Mouse (Mus musculus): ENCODE results near the gene Dse.

Dse gene

DNA sequence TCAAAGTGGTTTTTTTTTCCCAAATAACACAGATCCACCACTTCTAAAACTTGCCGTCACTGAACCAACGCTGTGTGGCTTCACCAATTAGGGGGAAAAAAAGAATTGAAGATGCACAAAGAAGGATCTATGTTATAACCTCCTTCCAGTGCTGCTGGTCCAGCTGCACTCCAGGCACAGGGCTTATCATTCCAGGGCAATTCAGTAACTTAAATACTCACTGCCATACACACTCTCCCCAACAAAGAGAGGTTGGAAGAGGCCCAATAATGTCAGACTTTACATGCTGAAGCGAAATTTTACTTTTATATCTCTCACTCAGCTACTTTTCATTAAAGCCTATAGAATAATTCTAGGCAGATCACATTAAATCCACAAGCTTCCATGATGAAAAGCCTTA, 8.9 kb downstream of the Dse start:
- no peak for DNase-seq (ENCODE audit: low spot score in 2 of 2)

DNA sequence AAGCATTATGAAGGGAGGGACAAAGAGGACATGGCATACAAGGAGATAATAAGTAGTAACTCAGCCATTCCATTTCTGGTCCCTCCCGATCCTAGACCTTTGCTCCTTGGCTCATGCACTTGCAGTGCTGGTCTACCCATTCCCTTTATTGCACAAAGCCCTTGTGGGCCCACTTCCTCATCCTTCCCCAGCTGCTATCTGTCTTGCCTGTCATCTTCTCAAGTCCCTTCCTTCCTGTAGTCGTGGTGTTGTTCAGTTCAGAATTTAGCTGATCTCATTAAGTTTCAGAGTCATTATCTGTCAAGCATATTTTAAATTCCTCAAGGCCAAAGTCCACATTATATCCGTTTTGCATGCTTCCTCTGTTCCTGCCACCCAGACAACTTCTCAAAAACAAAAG, 9.5 kb downstream of the Dse start:
- DNase-seq (ENCODE audit: low spot score in 2 of 2) = no peak

DNA sequence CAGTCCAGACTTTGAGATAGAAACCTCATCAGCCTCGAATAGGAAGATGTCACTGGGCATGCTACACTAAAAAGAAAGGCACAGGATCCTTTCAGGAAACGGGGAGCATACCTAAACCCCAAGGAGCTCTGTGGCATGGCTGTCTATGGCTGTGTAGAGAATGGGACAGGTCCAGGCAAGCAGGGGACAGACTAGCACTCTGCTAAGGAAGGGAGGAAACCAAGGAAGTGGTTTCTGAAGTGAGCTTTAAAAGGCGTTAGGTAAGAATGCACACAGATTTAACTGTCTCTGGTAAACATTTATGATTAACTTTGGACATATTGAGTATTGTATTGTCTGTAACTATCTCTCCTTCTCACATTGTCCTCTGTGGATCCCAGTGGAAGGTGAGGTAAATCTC, 10.2 kb downstream of the Dse start:
- DNase-seq (ENCODE audit: low spot score in 2 of 2) = no peak

DNA sequence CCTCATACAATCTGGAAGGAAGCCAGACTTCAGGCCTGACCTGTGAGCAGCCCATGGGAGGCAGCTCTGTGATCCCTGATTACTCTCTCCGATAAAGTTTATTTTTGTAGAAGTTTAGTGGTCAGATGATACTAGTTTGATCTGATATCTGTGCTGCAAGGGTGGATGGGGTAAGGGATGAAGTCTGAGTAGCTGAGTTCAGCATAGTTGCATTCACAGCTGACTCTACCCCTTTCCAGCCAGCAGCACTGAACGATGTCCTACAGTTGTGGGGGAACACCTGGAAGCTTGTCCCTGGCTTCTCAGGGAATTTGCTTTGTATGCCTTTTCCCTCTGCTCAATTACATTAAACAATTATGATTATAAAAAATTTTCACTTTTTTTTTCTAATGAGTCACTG, 12.6 kb downstream of the Dse start:
- no peak for DNase-seq (ENCODE audit: low spot score in 2 of 2)

DNA sequence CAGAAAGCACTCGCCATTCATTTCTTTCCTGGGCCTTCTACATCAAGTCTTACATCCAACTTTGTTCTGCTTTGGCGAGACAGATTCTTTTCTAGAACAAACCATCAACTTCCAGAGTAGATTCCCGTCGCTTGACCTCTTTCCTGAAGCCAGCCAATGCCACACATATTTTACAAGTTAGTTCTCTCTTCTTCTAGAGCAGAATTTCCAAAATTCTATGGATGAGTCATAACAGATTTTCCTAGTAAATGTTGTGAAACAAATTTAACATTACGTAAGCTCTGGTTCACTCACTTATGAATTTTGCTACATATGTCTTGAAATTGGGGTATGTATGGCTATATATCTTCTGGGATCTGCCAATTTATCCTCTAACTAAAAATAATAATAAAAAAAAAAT, 13.0 kb downstream of the Dse start:
- DNase-seq (ENCODE audit: low spot score in 2 of 2) = no peak

DNA sequence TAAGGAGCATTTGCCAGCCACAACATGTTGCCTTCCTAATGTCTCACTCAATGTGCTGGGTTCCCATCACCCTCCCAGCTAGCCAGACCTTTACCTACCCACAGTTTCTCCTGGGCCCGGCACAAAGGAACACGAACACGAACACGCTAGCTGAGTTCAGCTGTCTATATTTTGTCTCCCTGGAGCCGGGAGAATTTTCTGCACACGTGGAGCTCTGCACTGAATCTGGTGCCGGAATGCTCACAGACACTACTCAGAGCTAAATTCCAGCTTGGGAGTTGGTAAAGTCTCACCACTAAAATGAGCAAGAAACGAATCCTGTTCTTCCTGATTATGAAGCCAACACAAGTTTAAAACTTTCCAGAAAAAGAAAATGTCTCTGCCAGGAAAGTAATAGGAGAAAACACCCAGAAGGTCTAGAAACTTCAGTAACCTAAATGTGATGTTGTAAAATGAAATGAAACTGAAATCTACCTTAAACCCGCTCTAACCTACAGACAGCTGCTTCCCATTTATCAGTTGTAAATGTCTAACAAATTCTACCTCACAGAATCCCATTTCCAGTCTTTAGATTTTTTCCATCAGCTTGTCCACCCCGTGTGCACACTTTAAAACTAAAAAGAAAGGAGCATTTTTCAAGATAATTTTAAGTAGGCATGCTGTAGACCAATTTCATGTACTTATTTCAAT, 20.8 kb downstream of the Dse start:
- no peak for DNase-seq (ENCODE audit: low spot score in 2 of 2)

DNA sequence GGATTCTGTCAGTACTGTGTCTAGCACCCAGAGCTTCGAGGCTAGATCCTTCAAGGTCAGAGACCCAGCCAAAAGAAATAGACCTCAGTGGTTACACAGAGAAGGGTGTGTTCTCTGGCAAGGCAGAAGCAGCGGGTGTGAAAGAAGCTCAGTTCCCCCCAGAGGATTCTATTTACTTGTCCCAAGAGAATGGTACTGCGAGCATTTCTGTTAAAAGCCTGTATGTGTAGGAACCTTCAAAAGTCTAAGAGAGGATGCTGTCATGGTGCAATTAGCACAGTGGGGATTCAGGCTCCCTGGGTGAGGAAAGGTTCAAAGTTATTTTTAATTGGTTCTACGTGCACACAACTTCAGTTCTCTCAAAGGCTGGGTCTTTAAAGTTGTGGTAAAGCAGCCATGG, 22.0 kb downstream of the Dse start:
- peak in 1 of 2 experiments; percentile 3 for DNase-seq (ENCODE audit: low spot score in 2 of 2)

DNA sequence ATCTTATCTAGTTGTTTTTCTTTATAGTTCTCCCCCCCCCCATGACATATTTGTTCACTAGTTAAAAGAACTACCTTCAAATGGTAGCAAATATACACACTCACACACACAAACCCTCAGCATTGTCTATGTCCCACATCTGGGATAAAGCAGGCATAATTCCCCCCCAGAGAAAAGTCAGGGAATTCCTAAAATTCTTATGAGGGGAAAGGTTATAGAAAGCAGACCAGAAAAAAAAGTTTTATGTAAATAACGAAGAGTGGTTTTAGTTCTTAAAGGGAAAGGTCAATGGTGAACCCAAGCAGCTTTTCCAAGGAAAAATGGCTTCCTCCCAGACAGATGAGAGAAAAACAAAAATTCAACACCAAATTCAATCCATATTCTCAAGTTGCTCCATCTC, 22.6 kb downstream of the Dse start:
- no peak for DNase-seq (ENCODE audit: low spot score in 2 of 2)

DNA sequence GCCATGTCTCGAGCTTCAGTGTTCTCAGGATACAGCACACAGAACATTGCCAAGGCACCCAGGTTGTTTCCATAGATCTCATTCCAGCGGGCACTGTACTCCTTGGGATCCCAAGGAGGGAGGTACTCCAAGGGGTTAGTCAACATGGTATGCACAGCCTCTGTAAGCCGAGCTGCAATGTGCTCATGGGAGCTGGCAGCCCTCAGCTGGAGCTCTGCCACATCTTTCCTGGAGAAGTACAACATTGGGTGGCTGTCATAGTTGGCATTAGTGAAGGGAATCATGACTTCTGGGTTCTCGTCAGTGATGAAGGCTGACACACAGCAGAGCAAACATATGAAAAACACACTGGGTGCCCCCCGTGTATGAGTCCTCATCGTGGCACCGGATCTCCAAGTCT, 23.8 kb downstream of the Dse start:
- no peak for DNase-seq (ENCODE audit: low spot score in 2 of 2)

DNA sequence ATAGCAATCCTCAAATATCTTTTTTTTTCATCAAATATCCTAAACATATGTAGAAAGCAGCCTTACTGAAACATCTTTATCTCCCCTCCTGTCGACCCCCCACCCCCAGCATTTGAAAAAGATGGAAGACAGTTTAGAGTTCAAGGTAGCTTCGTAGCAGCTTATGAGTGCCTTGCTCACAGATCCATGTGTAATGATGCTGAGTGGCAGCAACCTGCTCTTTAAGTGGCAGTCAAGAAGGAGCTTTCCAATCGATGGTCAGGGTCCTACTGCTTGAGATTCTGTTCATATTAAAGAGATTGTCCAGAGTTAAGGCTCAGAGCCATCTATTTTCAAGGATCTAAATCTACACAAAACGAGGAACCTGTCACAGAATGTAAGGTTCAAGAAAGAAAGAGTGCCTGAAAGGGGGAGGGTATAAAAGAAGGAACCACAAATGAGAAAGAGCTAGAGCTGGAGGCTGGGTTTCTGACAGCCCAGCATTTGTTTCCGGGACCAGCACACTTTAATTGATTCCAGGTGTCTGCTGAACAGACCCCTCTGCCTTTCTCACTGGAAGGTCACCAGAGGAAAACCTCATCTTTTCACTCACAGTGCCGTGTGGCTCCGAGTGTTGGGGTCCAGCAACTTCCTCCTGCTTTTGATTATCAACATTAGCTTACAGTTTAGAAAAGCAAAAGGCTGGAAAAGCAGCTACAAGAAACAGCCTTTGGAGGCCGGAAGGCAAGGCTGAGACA, 31.5 kb downstream of the Dse start:
- DNase-seq (ENCODE audit: low spot score in 2 of 2) = no peak

DNA sequence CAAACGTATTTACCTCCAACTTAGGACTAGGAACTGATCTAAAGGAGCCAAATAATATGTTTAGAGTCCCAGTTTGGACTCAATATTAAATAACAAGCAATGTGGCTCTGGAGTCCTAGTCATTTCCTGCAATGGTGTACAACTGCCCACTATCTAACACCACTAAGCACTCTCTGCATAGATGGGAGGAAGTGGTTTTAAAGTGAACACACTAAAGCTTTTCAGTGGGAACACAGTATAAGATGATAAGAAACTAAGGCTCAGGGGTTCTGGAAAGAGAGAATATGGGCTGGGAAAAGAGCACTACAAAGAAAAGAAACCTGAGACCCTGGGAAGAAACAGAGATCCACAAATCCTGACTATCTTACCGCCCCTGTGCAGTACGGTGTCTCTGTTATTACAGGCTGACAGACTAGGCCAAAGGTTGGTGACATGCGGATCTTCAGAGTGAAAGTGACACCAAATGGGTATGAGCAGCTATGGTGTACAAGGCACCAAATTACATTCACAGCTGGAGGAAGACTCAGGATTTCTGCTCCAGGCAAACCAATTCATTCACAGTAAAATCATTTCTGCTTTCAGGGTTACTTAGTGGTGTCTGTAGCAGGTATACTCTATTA, 34.7 kb downstream of the Dse start:
- no peak for DNase-seq (ENCODE audit: low spot score in 2 of 2)

DNA sequence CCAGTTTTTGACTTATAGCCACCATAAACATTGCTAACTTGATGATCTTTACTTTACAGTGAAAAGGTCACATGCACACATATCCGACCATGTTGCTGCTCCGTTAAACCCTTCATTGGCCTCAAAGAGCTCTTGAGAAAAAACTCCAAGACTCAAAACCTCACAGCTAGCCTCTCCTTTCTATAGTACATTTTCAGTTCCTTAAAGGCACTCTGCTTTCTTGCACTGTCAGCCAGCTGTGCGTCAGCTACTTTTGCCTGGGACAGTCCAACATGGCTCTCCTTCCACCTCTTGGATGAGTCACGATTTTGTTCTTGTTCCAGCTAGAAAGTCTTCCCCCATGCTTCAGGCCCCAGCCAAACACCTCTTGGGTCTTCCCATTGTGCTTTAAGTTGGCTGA, 35.9 kb downstream of the Dse start:
- no peak for DNase-seq (ENCODE audit: low spot score in 2 of 2)

DNA sequence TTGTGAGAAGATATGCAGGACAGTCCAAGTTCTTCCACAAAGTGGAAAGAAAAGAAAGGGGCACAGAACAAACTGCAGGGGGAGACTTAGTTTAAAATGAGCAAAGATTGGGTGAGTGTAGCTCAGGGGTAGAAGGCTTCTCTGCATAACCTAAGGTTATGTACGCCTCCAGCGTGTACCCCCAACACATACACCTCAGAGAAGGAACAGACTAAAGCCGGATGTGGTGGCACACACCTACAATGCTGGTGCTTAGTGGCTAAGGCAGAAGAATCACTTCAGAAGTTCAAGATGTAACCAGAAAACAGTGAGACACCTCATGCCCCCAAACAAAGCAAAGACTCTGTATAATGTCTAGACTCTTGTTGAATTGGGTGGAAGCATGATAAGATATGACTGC, 36.3 kb downstream of the Dse start:
- no peak for DNase-seq (ENCODE audit: low spot score in 2 of 2)

DNA sequence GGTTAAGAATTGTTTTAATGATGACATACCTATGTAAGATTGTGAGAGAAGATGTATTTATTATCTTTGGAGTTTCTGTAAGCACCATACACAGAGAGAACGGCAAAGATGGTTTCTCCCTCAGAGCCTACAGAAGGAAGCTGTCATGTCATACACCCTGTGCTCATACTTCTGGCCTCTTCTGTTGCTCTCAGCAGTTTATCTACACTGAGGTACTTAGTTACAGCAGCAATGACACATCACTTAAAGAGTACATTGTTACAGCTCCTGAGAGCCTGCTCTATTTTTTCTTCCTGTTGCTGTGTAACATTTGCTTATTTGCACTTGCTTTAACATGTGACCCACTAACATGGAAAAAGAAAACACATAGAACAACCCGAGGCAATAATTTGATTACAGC, 40.5 kb downstream of the Dse start:
- no peak for DNase-seq (ENCODE audit: low spot score in 2 of 2)

DNA sequence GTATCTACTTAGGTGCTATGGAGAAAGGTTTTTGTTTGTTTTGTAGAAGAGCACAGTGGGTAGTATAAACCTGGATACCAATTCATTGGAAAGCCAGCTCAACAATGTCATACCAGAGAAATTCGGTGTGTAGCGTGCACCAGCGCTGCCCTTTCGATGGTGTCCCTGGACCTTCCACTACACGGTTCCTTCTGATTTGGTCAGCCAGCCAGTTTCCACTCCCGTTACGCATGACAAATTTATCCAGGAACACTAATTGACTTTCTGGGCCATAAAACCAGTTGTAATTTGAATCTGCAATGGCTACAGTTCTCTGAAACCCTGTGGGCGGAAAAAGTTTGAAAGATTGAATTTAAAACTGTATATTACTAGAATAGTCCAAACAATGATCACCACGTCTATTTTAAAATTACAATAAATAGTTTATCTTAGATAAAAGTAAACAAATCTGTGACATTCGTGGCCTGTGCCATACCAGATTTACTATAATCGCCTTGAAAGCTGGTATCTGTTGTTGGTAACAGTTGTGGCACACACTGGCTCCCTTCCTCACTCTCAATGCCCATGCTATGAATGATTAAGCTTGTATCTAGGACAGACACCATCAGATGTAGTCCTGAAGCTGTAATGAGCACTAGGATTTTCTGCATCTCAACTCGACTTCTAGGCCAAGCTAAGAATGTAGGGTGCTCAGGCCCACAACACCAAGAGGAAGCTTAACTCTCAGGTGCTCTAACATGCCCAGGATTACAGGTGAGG, 51.5 kb downstream of the Dse start:
- no peak for DNase-seq (ENCODE audit: low spot score in 2 of 2)

DNA sequence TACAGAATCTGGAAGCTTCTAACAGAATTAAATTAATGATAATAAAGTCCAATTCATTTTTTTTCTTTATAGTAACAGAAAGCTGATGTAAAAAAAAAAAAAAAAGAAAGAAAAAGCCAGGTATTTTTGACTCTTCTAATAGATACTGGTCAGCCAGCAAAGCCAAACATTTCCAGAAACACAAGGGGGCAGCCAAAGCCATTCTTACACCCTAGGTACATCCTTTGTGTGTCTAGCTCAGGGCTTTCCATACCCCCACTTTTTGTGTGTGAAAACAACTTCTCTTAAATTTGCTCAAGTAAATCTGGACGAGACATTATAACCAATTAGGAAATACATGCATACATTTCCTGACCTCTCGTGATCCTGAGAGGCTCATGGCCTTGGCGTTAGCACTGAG, 55.7 kb downstream of the Dse start:
- no peak for DNase-seq (ENCODE audit: low spot score in 2 of 2)

DNA sequence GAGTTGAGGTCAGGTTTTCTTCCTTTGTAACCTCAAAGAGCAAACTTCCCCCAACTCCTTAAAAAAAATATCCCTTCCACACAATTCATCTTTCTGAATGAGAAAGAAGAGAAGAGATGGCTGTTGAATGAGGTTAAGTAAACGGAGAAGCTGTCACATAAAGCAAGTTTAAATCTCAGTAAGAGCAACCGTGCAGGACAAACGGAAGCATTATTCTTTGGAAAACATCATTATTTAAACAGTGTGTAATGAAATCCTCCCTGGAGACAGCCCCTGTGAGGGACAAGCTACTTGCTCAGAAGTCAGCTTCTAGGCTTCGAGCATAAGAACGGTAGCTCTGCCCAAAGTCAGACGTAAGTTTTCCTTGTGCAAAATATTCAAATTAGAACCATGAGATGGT, 57.1 kb downstream of the Dse start:
- DNase-seq (ENCODE audit: low spot score in 2 of 2) = no peak

DNA sequence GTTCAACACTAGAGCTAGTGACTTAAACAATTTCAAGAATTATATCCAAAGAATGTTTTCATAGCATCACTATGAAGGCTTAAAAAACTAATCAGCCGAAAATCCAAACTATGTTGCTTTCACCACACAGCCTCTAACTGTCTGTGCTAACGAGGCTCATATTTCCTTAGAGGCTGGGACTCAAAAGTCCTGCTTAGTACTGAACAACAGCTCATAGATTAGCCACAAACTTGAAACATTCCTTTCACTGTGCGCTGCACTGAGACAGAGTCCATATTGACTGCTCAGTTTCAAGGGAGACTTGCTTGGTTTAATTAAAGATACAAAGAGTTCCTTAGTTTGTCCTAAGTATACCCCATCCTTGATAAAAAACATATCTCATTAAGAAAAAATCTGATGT, 57.7 kb downstream of the Dse start:
- DNase-seq (ENCODE audit: low spot score in 2 of 2) = no peak

DNA sequence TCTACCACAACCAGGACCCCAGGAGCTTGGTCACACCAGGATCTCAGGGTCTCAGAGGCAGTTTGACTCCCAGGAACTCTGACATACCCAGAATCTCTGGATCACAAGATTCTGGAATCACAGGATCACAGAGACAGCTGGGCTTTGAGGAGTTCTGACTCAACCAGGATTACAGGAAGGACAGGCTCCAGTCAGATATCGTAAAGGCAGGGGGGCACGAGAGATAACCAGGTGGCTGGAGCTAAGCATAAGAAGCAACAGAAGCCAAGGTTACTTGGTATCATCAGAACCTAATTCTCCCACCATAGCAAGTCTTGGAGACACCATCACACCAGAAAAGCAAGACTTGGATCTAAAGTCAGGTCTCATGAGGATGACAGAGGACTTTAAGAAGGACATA, 65.8 kb downstream of the Dse start:
- no peak for DNase-seq (ENCODE audit: low spot score in 2 of 2)

DNA sequence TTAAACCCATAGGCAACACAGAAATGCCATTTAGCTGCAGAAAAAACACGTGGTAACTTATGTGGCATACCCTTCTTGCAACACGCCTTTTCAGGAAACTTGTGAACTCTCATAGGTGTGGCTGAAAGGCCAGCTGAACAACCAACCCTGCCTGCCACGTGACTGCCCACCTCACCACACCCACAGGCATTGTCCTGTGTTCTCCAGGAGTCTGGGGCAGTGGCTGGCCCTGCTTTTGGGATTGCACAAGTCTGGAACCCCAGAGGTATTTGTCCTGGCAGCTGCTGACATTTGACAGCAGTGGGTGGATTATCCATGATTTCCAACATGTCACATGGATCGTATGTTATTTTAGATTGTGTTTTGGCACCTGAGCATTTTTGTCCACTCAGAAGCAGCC, 67.7 kb downstream of the Dse start:
- DNase-seq (ENCODE audit: low spot score in 2 of 2) = no peak

DNA sequence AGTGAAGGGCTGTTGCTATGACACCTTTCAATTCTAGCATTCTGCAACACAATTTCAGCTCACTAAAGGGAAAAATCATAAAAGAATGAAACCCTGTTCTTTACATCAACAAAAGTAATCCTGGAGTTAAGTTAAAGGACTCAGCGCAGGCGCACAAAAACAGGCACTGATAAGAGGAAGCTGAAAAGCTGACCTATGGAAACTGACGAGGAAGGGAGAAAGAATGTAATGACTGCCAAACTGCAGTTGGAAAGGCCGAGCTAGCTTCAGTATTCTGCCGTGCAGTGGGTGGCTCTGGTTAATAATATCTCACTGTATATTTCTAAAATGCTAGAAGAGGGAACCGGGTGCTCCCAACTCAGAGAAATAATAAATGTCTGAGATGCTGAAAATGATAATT, 69.5 kb downstream of the Dse start:
- DNase-seq (ENCODE audit: low spot score in 2 of 2) = no peak

DNA sequence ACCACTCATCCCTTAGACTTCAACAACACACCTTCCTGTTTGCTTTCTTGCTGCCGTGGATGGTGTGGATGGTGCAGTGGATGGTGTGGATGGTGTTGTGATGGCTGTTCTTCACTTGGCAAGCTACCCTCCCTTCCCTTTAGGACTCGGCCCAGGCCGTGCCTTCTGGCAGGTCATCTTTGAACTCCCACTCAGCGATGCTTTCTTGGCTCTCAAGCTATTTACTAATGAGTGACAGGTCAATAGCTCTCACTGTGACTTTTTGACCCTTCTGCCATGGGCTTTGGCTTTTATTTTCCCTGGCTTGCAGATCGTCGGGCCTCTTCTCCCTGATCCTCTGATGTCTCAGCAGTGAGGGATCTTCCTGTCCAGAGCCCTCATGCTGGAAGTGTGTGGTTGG, 71.1 kb downstream of the Dse start:
- DNase-seq (ENCODE audit: low spot score in 2 of 2) = no peak

DNA sequence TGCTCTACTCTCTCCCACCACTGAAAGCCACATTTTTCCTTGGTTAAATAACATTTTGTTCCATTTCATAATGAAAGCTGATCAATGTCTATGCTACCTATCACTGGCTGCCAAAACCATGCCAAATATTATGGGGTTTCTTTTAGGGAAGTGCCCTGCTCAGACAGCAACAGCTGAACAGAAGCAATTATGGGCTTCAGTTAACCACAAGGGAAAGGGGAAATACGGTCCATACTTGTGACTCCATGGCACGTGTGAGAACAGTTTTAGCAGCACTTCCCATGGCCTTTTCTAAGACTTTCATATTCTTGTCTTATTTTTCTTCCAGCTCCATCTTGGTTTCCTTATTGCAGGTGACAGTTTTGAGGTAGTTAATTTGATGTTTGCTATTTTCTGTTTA, 76.2 kb downstream of the Dse start:
- no peak for DNase-seq (ENCODE audit: low spot score in 2 of 2)
